Mouse (Mus musculus): ENCODE measurements around the gene Ybx2. TPM values are rescaled to one million over a fixed set of nuclear protein-coding genes. Genes with fewer than 3 reads are reported as not detected.

Gene Ybx2
- 0.08 and 0.42 TPM in 2 replicates for polyA plus RNA-seq (2012; rRNA removed)

DNA sequence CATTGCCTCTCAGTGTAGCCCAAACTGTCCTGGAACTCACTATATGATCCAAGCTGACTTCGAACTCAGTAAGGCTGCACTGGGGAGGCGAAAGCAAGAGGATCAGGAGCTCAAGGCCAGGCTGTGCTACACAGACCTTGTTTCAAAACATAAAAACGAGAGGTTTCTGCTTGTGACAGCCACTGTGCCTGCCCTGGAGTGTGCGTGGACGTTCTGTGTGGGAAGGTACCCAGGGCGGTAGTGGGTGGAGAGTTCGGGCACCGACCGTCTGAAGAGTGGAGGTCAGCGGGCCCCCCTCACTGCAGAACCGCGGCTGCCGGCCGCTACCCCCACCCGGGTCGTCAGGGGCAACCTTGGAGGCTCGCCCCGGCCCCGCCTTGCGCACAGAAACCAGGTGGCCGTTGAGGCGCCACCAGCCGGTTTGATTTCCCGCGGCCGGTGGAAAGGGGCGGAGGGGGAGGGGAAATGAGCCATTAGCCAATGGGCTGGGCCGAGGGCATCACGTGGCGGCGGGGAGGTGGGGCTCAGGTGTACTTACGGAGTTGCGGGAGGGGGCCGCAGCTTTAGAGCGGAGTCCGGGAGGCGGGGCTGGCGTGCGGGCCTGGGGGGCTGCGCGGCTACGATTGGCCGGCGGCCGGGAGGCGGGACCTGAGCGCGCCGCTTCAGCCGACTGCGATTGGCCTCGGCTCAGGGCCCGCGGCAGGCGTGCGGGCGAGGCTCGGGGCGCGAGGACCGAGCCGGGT lies at the start of gene Ybx2:
Gene Ybx2, plus strand, starts transcription at position 660 of the 743 bp plus-strand sequence.

DNA sequence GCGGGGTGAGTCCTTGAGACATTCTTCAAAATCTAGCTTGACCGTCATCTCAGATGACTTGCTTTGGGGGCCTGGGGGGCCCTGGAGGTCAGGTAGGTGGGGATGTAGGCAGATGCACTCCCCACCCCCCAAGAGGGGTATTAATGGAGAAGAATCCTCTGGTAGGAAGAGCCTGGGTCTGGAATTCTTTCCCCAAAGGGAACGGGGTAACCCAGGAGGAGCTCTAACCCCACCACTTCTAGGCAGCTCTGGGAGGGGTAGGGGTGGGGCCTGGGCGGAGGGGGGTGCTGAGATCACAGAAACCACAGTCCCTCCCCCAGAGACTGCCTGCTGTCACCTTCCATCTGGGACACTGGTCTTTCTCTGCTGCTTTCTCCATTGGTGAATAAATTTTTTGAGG lies 40.3 kb upstream of the Ybx2 start, which contains the start of gene Acap1:
Gene Acap1, minus strand, starts transcription at position 249 of the 400 bp plus-strand sequence.

DNA sequence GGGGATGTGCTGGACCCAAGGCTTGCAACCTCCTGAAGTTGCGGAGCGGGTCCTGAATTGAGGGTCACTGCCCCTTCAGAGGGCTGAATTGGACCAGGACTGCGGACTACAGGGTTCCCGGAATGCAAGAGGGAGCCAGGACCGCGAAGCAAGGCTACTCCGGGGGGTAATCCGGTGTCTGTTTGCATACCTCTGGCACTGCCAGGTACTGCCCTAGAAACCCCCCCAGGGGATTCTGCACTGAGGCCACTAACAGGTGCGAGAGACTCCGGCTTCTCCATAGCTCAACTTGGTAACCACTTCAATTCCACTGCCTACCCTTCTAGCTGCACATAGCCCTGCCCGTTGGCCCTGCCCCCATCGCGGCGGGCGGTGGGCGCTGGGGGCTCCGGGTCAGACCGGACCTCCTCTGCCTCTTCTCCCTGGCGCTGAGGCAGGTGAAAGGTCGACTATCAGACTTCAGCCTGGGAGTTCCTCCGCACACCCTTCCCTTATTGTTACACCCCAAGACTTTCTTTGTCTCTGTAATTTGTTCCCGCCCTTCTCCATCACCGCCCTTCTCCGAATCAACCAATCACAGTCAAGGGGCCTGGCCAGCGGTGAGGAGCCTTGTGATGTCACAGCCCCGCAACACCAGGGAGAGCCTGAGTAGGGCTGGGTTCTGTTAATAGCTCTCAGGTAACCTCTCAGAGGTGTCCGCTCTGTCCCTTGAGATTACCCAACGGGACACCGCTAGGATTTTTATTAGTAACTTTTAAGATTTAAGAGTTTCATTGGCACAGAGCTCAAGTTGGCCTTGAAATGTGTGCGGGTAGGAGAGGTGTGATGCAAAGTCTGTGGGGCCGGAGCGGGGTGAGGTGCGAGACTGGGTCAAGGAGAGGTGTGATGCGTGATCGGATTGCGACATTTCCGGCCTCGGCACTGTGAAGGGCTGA lies 34.9 kb upstream of the Ybx2 start, which contains the start of the genes 2810408A11Rik and Neurl4:
Gene 2810408A11Rik, minus strand, starts transcription at position 517 of the 935 bp plus-strand sequence.
Gene Neurl4, plus strand, starts transcription at position 602 of the 935 bp plus-strand sequence.

DNA sequence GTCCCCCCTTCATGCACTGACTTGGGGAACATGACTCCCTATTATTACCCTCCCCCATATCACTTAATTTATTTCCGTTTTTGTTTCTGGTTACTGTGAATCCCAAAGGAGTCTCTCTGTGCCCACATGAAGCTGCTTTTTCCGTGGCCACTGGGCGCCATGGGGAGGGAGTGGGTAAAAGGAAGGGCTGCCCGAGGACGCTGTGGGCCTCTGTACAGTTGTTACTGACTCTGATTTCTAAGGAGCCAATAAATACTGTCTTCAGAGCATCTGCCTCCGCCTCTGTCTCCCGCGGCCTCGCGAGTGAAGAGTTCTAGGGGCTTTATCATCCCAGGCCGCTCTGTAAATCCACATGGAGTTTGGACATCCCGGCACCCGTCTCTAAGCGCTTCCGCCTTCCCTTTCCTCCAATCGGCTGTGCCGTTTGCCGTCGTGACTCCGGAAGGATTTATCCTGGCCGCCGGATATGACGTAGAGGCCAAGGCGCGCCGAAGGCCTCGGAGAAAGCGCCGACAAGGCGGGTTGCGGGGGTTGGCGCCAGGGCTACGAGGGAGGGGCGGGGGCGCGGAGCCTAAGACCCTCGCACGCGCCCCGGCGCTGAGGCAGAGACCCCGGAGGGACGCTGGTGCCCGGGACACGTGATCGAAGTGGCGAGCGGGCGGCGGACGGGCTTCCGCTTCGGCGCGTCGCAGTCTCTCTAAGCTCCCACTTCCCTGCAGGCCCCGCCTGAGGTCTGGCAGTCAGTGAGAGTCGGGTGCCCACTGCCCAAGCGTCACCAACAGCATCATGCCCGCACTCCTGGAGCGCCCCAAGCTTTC lies 21.8 kb upstream of the Ybx2 start, which contains the start of gene Gps2:
Gene Gps2, plus strand, starts transcription at position 335 of the 818 bp plus-strand sequence.

DNA sequence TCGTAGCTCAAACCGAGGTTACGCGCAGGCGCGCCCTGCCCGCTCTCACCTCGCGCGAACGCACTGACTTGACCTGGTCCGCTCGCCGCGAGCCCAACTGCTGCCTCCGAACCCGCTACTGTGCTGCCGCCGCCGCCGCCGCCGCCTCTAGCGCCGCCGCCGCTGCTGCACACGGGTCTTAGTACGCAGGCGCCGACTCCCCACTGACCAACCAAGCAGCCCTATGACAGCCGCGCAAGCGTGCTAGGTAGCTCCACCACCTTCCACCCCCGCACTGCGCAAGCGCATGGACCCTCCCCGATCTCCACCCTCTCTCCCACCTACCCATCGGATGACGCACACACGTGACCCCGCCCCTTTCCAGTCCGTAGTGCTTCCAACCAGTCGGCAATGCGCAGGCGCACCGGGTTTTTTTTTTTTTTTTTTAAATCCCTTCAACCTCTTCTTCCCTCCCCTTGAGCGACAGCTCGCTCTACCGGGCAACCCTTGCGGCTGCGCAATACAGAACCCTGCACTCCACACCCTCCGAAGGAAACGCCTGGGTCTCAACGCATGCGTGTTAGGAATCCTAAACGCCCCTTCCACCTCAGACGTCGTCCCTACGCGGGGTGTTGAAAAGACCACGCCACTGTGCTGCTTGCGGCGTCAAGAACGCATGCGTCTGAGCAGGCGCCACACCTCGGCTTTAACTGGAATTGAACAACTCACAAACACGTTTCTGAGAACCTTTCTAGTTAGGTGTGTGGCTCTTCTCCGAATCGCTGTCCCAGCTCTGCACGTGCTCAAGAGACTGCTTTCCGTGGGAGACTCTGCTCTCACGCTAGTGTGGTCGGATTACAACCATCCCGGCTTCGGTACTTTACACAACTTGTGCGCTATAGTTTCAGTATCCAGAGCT lies 14.2 kb upstream of the Ybx2 start, which contains the start of gene Eif5a:
Gene Eif5a, minus strand, starts transcription at position 845 of the 898 bp plus-strand sequence.

DNA sequence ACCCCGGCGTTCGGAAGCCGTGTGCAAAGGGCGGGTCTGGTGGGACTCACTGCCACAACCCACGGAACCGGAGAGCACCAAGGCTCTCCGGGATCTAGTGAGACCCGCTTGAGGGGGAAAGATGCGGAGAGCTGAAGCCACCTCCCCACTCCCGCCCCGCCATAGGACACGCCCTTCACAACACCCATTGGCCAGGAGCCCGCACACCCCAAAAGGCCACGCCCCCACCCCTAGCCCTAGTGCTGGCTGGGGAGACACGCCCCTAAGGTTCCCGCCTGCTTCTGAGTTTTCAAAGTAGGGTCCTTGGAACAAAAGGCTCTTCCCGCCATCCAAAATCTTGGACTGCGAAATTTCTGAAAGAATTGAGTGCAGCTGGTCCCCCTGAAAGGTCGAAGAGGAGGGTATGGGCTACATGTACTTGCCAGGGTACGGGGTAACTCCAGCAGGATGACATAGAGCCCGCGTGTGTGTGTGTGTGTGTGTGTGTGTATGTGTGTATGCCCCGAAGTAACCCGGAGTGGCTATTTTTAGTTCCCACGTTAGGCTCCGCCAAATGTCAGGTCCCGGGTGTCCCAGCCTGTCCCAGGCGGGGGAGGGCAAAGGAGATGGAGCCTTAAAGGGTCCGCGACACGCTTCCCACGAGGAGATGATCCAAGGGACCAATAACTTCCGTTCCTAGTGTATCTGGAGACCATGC lies 12.6 kb downstream of the Ybx2 start, which contains the start of gene Slc2a4:
Gene Slc2a4, minus strand, starts transcription at position 123 of the 697 bp plus-strand sequence.

DNA sequence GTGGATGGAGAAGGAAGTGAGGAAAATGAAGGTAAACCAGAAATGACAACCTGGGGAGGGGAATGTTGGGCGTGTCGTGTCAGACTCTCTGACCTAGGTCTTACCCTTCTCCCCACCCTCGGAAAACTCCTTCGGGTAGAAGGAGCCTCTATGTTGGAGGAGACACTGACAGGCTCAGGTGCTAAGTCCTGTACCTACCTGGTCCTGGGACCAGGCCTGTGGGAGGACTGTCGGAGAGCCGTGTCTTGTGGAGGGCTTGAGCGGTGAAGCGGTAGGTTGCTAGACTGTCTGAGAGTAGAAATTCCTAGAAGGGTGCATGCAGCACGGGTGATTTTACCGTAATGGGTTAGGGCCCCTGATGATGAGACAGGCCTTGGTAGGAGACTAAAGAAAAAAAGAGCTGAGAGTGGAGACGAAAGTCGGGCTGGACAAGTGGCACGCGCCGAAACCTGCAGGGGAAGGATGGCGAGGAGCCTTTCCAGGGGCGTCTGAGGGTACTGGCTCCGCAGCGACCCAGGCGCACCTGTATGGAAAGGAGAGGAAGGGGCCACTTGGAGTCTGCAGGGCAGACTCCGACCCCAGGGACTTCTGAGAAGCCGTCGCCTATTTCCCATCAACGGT lies 29.2 kb downstream of the Ybx2 start, which contains the start of gene Cldn7:
Gene Cldn7, plus strand, starts transcription at position 130 of the 621 bp plus-strand sequence.

DNA sequence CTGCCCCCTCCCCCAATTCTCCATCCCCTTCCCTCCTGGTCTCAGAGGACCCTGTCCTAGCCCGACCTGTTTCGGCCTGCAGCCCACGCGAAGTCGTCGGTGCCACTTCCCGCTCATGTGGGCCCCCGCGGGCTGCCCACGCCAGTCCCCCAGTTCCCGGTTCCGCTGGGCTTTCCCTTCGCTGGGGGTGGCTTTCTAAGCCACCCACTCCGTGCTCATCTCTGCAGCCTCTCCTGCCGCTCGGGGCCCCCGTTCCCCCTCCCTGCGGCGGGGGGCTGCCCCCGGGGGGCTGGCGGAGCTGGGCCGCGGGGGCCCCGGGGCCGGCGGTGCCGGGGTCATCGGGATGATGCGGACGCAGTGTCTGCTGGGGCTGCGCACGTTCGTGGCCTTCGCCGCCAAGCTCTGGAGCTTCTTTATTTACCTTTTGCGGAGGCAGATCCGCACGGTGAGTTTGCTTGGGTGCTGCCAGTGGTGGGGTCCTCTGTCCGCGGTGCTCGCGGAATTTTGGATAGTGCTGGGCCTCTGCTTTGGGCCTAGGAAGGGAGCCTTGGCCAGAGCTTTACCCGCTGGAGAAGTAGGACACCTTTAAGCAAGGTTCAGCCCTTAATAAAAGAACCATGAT lies 45.7 kb downstream of the Ybx2 start, which contains the start of gene Ctdnep1:
Gene Ctdnep1, plus strand, starts transcription at position 16 of the 622 bp plus-strand sequence.

DNA sequence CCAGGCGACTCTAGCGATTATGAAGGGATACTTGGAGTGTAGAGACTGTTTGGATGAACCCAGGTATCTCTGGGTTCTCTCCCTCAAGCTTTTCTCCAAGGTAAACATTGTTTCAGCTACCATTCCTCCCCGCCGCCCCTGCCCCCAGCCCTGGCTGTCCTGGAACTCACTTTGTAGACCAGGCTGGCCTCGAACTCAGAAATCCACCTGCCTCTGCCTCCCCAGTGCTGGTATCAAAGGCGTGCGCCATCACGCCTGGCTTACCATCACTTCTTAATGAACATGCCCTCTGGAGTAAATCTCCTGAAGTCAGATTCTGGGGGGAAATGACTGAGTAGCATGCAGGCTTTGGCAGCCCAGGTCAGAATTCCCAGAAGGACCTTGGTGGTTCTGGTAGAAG lies 46.6 kb downstream of the Ybx2 start, which contains the start of gene Elp5:
Gene Elp5, minus strand, starts transcription at position 293 of the 400 bp plus-strand sequence.

Other genes starting within 250 kb of the Ybx2 start
- gene Tnfsf12, start 239.9 kb upstream of the Ybx2 start, polyA plus RNA-seq (2012; rRNA removed): 4.4 and 4.8 TPM in 2 replicates
- gene Tnfsfm13, start 239.7 kb upstream of the Ybx2 start, polyA plus RNA-seq (2012; rRNA removed): 0.96 and 1.1 TPM in 2 replicates
- gene Polr2a, start 177.2 kb upstream of the Ybx2 start, polyA plus RNA-seq (2012; rRNA removed): 5.5 and 8.0 TPM in 2 replicates
- 0.02 TPM in 1 of 2 replicates, not detected in the other for gene Slc35g3, start 173.8 kb upstream of the Ybx2 start, polyA plus RNA-seq (2012; rRNA removed)
- 2.3 and 2.8 TPM in 2 replicates for gene Zbtb4, start 169.9 kb upstream of the Ybx2 start, polyA plus RNA-seq (2012; rRNA removed)
- gene Chrnb1, start 139.9 kb upstream of the Ybx2 start, polyA plus RNA-seq (2012; rRNA removed): 1.3 and 1.6 TPM in 2 replicates
- gene Fgf11, start 133.9 kb upstream of the Ybx2 start, polyA plus RNA-seq (2012; rRNA removed): 0.43 and 0.58 TPM in 2 replicates
- 1.2 and 1.6 TPM in 2 replicates for gene Tmem102, start 130.2 kb upstream of the Ybx2 start, polyA plus RNA-seq (2012; rRNA removed)
- gene Gm39566, start 120.5 kb upstream of the Ybx2 start, polyA plus RNA-seq (2012; rRNA removed): not detected in 2 replicates
- gene Spem2, start 117.3 kb upstream of the Ybx2 start, polyA plus RNA-seq (2012; rRNA removed): not detected in 2 replicates
- gene Spem1, start 113.6 kb upstream of the Ybx2 start, polyA plus RNA-seq (2012; rRNA removed): not detected in 2 replicates
- 2.2 and 3.1 TPM in 2 replicates for gene Nlgn2, start 98.0 kb upstream of the Ybx2 start, polyA plus RNA-seq (2012; rRNA removed)
- gene Tmem256, start 97.3 kb upstream of the Ybx2 start, polyA plus RNA-seq (2012; rRNA removed): 227 and 300 TPM in 2 replicates
- gene Plscr3, start 89.4 kb upstream of the Ybx2 start, polyA plus RNA-seq (2012; rRNA removed): 19.8 and 22.6 TPM in 2 replicates
- gene Tnk1, start 77.1 kb upstream of the Ybx2 start, polyA plus RNA-seq (2012; rRNA removed): 0.49 and 0.73 TPM in 2 replicates
- gene Tmem95, start 57.8 kb upstream of the Ybx2 start, polyA plus RNA-seq (2012; rRNA removed): not detected in 2 replicates
- 1.2 TPM in 2 replicates for gene Kctd11, start 54.4 kb upstream of the Ybx2 start, polyA plus RNA-seq (2012; rRNA removed)
- 7.9 and 10.7 TPM in 2 replicates for gene Acap1, start 40.3 kb upstream of the Ybx2 start, polyA plus RNA-seq (2012; rRNA removed)
- gene 2810408A11Rik, start 34.8 kb upstream of the Ybx2 start, polyA plus RNA-seq (2012; rRNA removed): 0.36 and 0.38 TPM in 2 replicates
- 11.4 and 13.4 TPM in 2 replicates for gene Neurl4, start 34.7 kb upstream of the Ybx2 start, polyA plus RNA-seq (2012; rRNA removed)
- gene Gps2, start 21.9 kb upstream of the Ybx2 start, polyA plus RNA-seq (2012; rRNA removed): 43.2 and 45.2 TPM in 2 replicates
- gene Eif5a, start 13.8 kb upstream of the Ybx2 start, polyA plus RNA-seq (2012; rRNA removed): 578 and 620 TPM in 2 replicates
- gene Slc2a4, start 12.4 kb downstream of the Ybx2 start, polyA plus RNA-seq (2012; rRNA removed): 8.7 and 9.0 TPM in 2 replicates
- 3.2 and 4.8 TPM in 2 replicates for gene Cldn7, start 29.0 kb downstream of the Ybx2 start, polyA plus RNA-seq (2012; rRNA removed)
- gene Ctdnep1, start 45.4 kb downstream of the Ybx2 start, polyA plus RNA-seq (2012; rRNA removed): 23.5 and 24.9 TPM in 2 replicates
- 34.3 and 36.0 TPM in 2 replicates for gene Elp5, start 46.7 kb downstream of the Ybx2 start, polyA plus RNA-seq (2012; rRNA removed)
- 191 and 207 TPM in 2 replicates for gene Gabarap, start 55.3 kb downstream of the Ybx2 start, polyA plus RNA-seq (2012; rRNA removed)
- 15.0 and 15.6 TPM in 2 replicates for gene Phf23, start 60.0 kb downstream of the Ybx2 start, polyA plus RNA-seq (2012; rRNA removed)
- 4.2 and 4.6 TPM in 2 replicates for gene Dvl2, start 64.8 kb downstream of the Ybx2 start, polyA plus RNA-seq (2012; rRNA removed)
- gene Acadvl, start 79.6 kb downstream of the Ybx2 start, polyA plus RNA-seq (2012; rRNA removed): 164 and 167 TPM in 2 replicates
- 1.6 and 2.3 TPM in 2 replicates for gene Dlg4, start 81.1 kb downstream of the Ybx2 start, polyA plus RNA-seq (2012; rRNA removed)
- gene Asgr1, start 118.3 kb downstream of the Ybx2 start, polyA plus RNA-seq (2012; rRNA removed): 170 and 192 TPM in 2 replicates
- 46.4 and 50.4 TPM in 2 replicates for gene Asgr2, start 156.8 kb downstream of the Ybx2 start, polyA plus RNA-seq (2012; rRNA removed)
- 1.3 and 1.7 TPM in 2 replicates for gene Mgl2, start 194.5 kb downstream of the Ybx2 start, polyA plus RNA-seq (2012; rRNA removed)
- 0.45 and 0.84 TPM in 2 replicates for gene Clec10a, start 220.4 kb downstream of the Ybx2 start, polyA plus RNA-seq (2012; rRNA removed)